Mouse (Mus musculus): ENCODE results near the gene Ccdc134. TPM values are rescaled to one million over a fixed set of nuclear protein-coding genes. Genes with fewer than 3 reads are reported as not detected.

Gene Ccdc134
- polyA plus RNA-seq, 1 experiment: 28.2 TPM

GRCm38 (mm10) chr15:82163356-82164060 lies 35.8 kb downstream of the Ccdc134 start:
- peak overlapping the region; percentile 12; the same call in 1 of the 2 replicates for H3K27ac ChIP-seq (ENCODE audit: control insufficient read depth, insufficient read depth, low read depth, low read length, poor library complexity)
- TF ChIP-seq CTCF (IDR thresholded peaks at IDR 0.05; ENCODE audit: control insufficient read depth, insufficient read depth, low read length): no peak
- TF ChIP-seq POLR2A (IDR thresholded peaks at IDR 0.05; ENCODE audit: borderline replicate concordance, control insufficient read depth, low read depth, low read length): no peak
- peaks cover 15% of the 10 kb centered on the region for H3K4me1 ChIP-seq (ENCODE audit: control insufficient read depth, insufficient read depth, low read length)
- WGBS: 65% methylated on average over 10 of the region's 10 CpGs
- no peak overlapping the region for H3K4me3 ChIP-seq (replicated peaks; ENCODE audit: control insufficient read depth, low read depth, low read length)

- no peak for TF ChIP-seq CTCF (IDR thresholded peaks at IDR 0.05; ENCODE audit: control insufficient read depth, insufficient read depth, low read length)
- TF ChIP-seq POLR2A (IDR thresholded peaks at IDR 0.05; ENCODE audit: borderline replicate concordance, control insufficient read depth, low read depth, low read length): no peak
- H3K4me3 ChIP-seq (replicated peaks; ENCODE audit: control insufficient read depth, low read depth, low read length): no peak overlapping the region
- 22% methylated on average over 4 of the region's 4 CpGs for WGBS
- peak overlapping the region; percentile 1; the same call in 1 of the 2 replicates for H3K27ac ChIP-seq (ENCODE audit: control insufficient read depth, insufficient read depth, low read depth, low read length, poor library complexity)
- peaks cover 15% of the 10 kb centered on the region for H3K4me1 ChIP-seq (ENCODE audit: control insufficient read depth, insufficient read depth, low read length)
These were observed 36.3 kb downstream of the Ccdc134 start for GRCm38 (mm10) chr15:82164061-82164399.

- Histone ChIP-seq H3K4me1 (ENCODE audit: control insufficient read depth, insufficient read depth, low read length) (peaks cover 14% of the 10 kb centered on the region), H3K27ac (ENCODE audit: control insufficient read depth, insufficient read depth, low read depth, low read length, poor library complexity) (no peak overlapping the region), H3K4me3 (replicated peaks; ENCODE audit: control insufficient read depth, low read depth, low read length) (no peak overlapping the region)
- WGBS: 53% methylated on average over 7 of the region's 7 CpGs
- TF ChIP-seq CTCF (IDR thresholded peaks at IDR 0.05; ENCODE audit: control insufficient read depth, insufficient read depth, low read length) (no peak), POLR2A (IDR thresholded peaks at IDR 0.05; ENCODE audit: borderline replicate concordance, control insufficient read depth, low read depth, low read length) (no peak)
These were observed 36.8 kb downstream of the Ccdc134 start for GRCm38 (mm10) chr15:82164496-82164895.

GRCm38 (mm10) chr15:82165332-82166239 lies 37.9 kb downstream of the Ccdc134 start:
- no peak overlapping the region for H3K4me3 ChIP-seq (replicated peaks; ENCODE audit: control insufficient read depth, low read depth, low read length)
- 27% methylated on average over 8 of the region's 8 CpGs for WGBS
- H3K4me1 ChIP-seq (ENCODE audit: control insufficient read depth, insufficient read depth, low read length): peaks cover 10% of the 10 kb centered on the region
- TF ChIP-seq POLR2A (IDR thresholded peaks at IDR 0.05; ENCODE audit: borderline replicate concordance, control insufficient read depth, low read depth, low read length) (no peak), CTCF (IDR thresholded peaks at IDR 0.05; ENCODE audit: control insufficient read depth, insufficient read depth, low read length) (peak; percentile 86)
- H3K27ac ChIP-seq (ENCODE audit: control insufficient read depth, insufficient read depth, low read depth, low read length, poor library complexity): peak overlapping the region; percentile 12; the same call in 1 of the 2 replicates

- WGBS: 27% methylated on average over 22 of the region's 22 CpGs
These were observed 38.7 kb downstream of the Ccdc134 start for GRCm38 (mm10) chr15:82166240-82167100.

GRCm38 (mm10) chr15:82167201-82168168 lies 39.8 kb downstream of the Ccdc134 start:
- TF ChIP-seq POLR2A (IDR thresholded peaks at IDR 0.05; ENCODE audit: borderline replicate concordance, control insufficient read depth, low read depth, low read length): no peak
- no peak for TF ChIP-seq CTCF (IDR thresholded peaks at IDR 0.05; ENCODE audit: control insufficient read depth, insufficient read depth, low read length)
- 75% methylated on average over 23 of the region's 23 CpGs for WGBS
- Histone ChIP-seq H3K4me3 (replicated peaks; ENCODE audit: control insufficient read depth, low read depth, low read length) (no peak overlapping the region), H3K4me1 (ENCODE audit: control insufficient read depth, insufficient read depth, low read length) (peaks cover 7% of the 10 kb centered on the region), H3K27ac (ENCODE audit: control insufficient read depth, insufficient read depth, low read depth, low read length, poor library complexity) (peak overlapping the region; percentile 71; the same call in 1 of the 2 replicates)

More at GRCm38 (mm10) chr15:82166240-82167100, 38.7 kb downstream of the Ccdc134 start:
- TF ChIP-seq POLR2A (IDR thresholded peaks at IDR 0.05; ENCODE audit: borderline replicate concordance, control insufficient read depth, low read depth, low read length) (no peak; the same call in 1 of the 2 replicates), CTCF (IDR thresholded peaks at IDR 0.05; ENCODE audit: control insufficient read depth, insufficient read depth, low read length) (no peak)
- Histone ChIP-seq H3K4me3 (replicated peaks; ENCODE audit: control insufficient read depth, low read depth, low read length) (peak overlapping the region; percentile 45), H3K27ac (ENCODE audit: control insufficient read depth, insufficient read depth, low read depth, low read length, poor library complexity) (peak overlapping the region; percentile 71), H3K4me1 (ENCODE audit: control insufficient read depth, insufficient read depth, low read length) (peaks cover 7% of the 10 kb centered on the region)

- TF ChIP-seq CTCF (IDR thresholded peaks at IDR 0.05; ENCODE audit: control insufficient read depth, insufficient read depth, low read length) (no peak), POLR2A (IDR thresholded peaks at IDR 0.05; ENCODE audit: borderline replicate concordance, control insufficient read depth, low read depth, low read length) (no peak)
- H3K27ac ChIP-seq (ENCODE audit: control insufficient read depth, insufficient read depth, low read depth, low read length, poor library complexity): no peak overlapping the region
- no peak overlapping the region for H3K4me3 ChIP-seq (replicated peaks; ENCODE audit: control insufficient read depth, low read depth, low read length)
- H3K4me1 ChIP-seq (ENCODE audit: control insufficient read depth, insufficient read depth, low read length): peaks cover 3% of the 10 kb centered on the region; the same call in 1 of the 2 replicates
- WGBS: 92% methylated on average over 5 of the region's 5 CpGs
These were observed 41.9 kb downstream of the Ccdc134 start for GRCm38 (mm10) chr15:82169671-82170070.

Measured in bone marrow, adult 2 months (tissue).